Mouse (Mus musculus) midbrain, embryonic 15.5 days (tissue): ENCODE results near the gene Gli3. TPM values are rescaled to one million over a fixed set of nuclear protein-coding genes. Genes with fewer than 3 reads are reported as not detected.

ENCODE experiments used
- ATAC-seq: fragments of 200-750 bp; cut with Nextera tagmentation; replicated peaks from 2 replicates; pipeline ENCODE4 v1.8.0; 2017; ENCODE audit warnings: moderate TSS enrichment
- H3K27ac ChIP-seq: fragments of 300-500 bp; sonication (generic); 2 replicates; pipeline ENCODE4 v1.5.1; 2015; ENCODE audit warnings: mild to moderate bottlenecking, inconsistent platforms
- H3K27me3 ChIP-seq: fragments of 300-500 bp; sonication (generic); replicated peaks from 2 replicates; pipeline ENCODE4 v1.6.1; 2015; ENCODE audit warnings: inconsistent platforms
- H3K36me3 ChIP-seq: fragments of 300-500 bp; sonication (generic); replicated peaks from 2 replicates; pipeline ENCODE4 v1.6.1; 2015; ENCODE audit warnings: inconsistent platforms
- H3K4me1 ChIP-seq: fragments of 300-500 bp; sonication (generic); 2 replicates; pipeline ENCODE4 v1.6.1; 2015; ENCODE audit warnings: inconsistent platforms
- H3K4me2 ChIP-seq: fragments of 300-500 bp; sonication (generic); 2 replicates; pipeline ENCODE4 v1.6.1; 2015; ENCODE audit warnings: inconsistent platforms, mild to moderate bottlenecking, moderate library complexity
- H3K4me3 ChIP-seq: fragments of 300-500 bp; sonication (generic); 2 replicates; pipeline ENCODE4 v1.5.1; 2015; ENCODE audit warnings: mild to moderate bottlenecking, inconsistent platforms
- H3K9ac ChIP-seq: fragments of 300-500 bp; sonication (generic); 2 replicates; pipeline ENCODE4 v1.6.1; 2015; ENCODE audit warnings: mild to moderate bottlenecking, inconsistent platforms
- H3K9me3 ChIP-seq: fragments of 300-500 bp; sonication (generic); 2 replicates; pipeline ENCODE4 v1.6.1; 2016; ENCODE audit warnings: inconsistent platforms
- WGBS: fragments of 180-500 bp; shearing (Covaris S2); methylation state at CpG from one replicate; pipeline ENCODE4 v1.1.7; 2015; ENCODE audit warnings: mixed read lengths; 5-methylcytosine and 5-hydroxymethylcytosine counted together
- polyA plus RNA-seq: library from polyadenylated mRNA; unstranded; fragments of >200 nt; fragmentation: Nextera tagmentation; extraction: Ambion mirVana; gene quantifications from 2 replicates; pipeline ENCODE4 v1.2.1, GENCODE M21; 2015

The Gli3 gene
- polyA plus RNA-seq, 1 experiment from 2014 or later = 7.7 TPM

DNA sequence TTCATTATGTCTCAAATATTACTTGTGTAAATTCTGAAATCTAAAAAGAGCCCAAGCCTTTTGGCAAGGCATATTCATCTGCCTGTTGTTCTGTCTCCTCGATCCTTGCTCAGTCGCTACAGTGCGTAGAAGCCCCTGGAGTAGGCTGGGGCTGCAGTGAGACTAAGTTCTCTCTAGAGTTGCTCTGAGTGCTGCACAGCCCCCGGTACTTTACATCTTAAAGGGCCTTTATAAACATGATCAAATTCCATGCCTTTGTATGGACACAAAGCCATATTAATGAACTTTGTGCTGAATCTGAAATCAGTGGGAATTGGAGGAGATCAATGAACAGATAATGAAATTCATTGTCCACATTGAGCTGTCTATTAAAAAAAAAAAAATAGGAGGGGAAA is 251.3 kb downstream of the Gli3 start:
- H3K27me3 ChIP-seq = no peaks in the 10 kb centered on the region
- WGBS = 16% methylated on average over 4 of the region's 4 CpGs
- H3K4me1 ChIP-seq = peaks cover 5% of the 10 kb centered on the region; the same call in 1 of the 2 replicates
- H3K4me3 ChIP-seq = no peak overlapping the region
- H3K4me2 ChIP-seq = no peak overlapping the region
- H3K27ac ChIP-seq = no peak overlapping the region
- no peak overlapping the region for H3K9ac ChIP-seq
- ATAC-seq = peak; percentile 50; the same call in 1 of the 2 replicates
- no peaks in the 10 kb centered on the region for H3K9me3 ChIP-seq
- H3K36me3 ChIP-seq = no peaks in the 10 kb centered on the region

DNA sequence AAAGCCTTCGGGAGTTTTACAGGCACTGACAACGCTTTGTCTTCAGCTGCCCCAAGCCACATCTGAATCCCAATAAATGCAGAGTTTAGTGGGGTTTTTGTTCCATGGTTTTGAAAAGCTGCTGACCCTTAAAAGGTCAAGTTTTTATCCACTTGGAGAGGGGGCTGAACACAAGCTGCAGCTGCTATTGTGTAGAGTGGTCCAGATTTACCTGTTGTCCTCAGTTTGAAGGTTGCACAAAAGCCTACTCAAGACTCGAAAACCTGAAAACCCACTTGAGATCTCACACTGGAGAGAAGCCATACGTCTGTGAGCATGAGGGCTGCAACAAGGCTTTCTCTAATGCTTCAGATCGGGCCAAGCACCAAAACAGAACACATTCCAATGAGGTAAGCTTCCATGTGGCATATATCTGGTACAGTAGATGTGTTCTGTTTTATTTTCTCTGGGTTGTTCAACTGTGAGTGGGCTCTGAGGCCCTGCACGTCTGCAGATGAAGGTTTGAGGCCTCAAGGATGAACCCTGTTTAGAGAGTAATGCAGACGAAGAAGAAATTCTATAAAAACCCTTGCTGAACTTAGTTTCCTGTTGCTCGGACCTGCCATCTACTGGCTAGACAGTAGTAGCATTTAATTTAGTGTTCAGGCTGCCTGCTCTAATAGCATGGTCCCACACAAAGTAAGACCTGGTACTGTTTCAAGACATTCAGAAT is 251.8 kb downstream of the Gli3 start:
- no peak overlapping the region for H3K9ac ChIP-seq
- H3K9me3 ChIP-seq = no peaks in the 10 kb centered on the region
- H3K4me2 ChIP-seq = no peak overlapping the region
- H3K27ac ChIP-seq = no peak overlapping the region
- 12% methylated on average over 8 of the region's 8 CpGs for WGBS
- H3K4me3 ChIP-seq = no peak overlapping the region
- peaks cover 5% of the 10 kb centered on the region; the same call in 1 of the 2 replicates for H3K4me1 ChIP-seq
- no peaks in the 10 kb centered on the region for H3K36me3 ChIP-seq
- no peaks in the 10 kb centered on the region for H3K27me3 ChIP-seq
- ATAC-seq = peak; percentile 88

DNA sequence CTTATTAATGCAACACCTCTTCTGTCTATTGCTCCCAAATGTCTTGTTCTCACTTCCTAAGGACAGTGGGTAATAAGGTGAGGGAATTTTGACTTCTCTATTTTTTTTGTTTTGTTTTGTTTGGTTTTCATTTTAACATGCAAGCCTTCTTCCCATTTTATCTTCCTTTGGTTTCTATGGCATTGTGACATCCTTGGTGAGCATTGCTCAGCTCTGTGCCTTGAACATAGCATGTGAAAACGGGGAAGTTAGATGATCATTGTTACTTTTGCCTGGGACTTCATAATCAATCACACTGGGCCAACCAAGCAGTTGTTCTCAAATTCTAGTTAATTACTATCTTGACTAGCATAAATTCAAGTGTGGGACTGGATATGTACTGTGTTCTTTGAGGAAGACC is 258.4 kb downstream of the Gli3 start:
- no peak overlapping the region for H3K4me3 ChIP-seq
- no peak overlapping the region for H3K9ac ChIP-seq
- no peaks in the 10 kb centered on the region for H3K9me3 ChIP-seq
- no peaks in the 10 kb centered on the region for H3K36me3 ChIP-seq
- no peak overlapping the region for H3K4me2 ChIP-seq
- no peaks in the 10 kb centered on the region for H3K4me1 ChIP-seq
- no peak overlapping the region for H3K27ac ChIP-seq
- ATAC-seq = no peak
- WGBS = 98% methylated on average over 1 of the region's 1 CpGs
- H3K27me3 ChIP-seq = no peaks in the 10 kb centered on the region

DNA sequence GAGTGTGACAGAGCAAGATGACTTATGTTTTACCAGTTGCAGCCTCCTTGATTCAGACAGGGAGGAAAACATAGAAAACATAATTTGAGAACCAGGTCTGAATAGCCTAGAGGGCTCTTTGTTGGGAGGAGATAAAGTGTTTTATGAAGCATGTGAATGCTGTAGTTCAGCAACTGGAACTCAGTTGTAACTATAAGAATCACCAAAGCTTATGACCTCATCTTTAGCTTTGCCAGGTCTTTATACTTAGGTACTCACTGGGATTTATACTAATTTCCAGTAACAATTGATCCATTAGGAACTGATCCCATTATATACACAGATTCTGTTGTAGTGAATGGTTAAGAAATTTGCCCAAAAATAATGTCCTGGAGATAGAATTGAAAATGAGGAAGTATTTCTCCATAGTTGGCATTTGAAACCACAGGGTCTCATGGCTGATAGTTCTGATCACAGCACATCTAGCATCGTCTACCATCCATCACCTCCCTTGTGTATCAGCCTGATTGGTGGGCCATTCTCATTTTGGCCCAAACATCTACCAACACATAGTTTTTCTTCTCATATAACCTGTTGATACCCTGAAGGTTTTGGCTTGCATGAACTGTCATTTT is 259.8 kb downstream of the Gli3 start:
- Histone ChIP-seq H3K27me3 (no peaks in the 10 kb centered on the region), H3K4me3 (no peak overlapping the region), H3K9me3 (no peaks in the 10 kb centered on the region), H3K9ac (no peak overlapping the region), H3K27ac (no peak overlapping the region), H3K36me3 (no peaks in the 10 kb centered on the region), H3K4me2 (no peak overlapping the region), H3K4me1 (no peaks in the 10 kb centered on the region)
- WGBS = 91% methylated on average over 1 of the region's 1 CpGs
- no peak for ATAC-seq

DNA sequence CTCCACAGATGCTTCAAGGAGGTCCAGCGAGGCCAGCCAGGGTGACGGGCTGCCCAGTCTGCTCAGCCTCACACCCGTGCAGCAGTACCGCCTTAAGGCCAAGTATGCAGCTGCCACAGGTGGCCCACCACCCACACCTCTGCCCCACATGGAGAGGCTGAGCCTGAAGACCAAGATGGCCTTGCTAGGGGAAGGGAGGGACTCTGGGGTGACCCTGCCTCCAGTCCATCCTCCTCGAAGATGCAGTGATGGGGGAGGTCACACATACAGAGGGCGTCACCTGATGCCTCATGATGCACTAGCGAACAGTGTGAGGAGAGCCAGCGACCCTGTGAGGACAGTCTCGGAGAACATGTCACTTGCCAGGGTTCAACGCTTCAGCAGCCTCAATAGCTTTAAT is 261.7 kb downstream of the Gli3 start:
- ATAC-seq = peak; percentile 45; the same call in 1 of the 2 replicates
- no peak overlapping the region for H3K9ac ChIP-seq
- H3K4me1 ChIP-seq = no peaks in the 10 kb centered on the region
- H3K4me2 ChIP-seq = no peak overlapping the region
- H3K36me3 ChIP-seq = no peaks in the 10 kb centered on the region
- 96% methylated on average over 10 of the region's 10 CpGs for WGBS
- H3K27me3 ChIP-seq = no peaks in the 10 kb centered on the region
- no peak overlapping the region for H3K27ac ChIP-seq
- no peak overlapping the region for H3K4me3 ChIP-seq
- H3K9me3 ChIP-seq = no peaks in the 10 kb centered on the region

DNA sequence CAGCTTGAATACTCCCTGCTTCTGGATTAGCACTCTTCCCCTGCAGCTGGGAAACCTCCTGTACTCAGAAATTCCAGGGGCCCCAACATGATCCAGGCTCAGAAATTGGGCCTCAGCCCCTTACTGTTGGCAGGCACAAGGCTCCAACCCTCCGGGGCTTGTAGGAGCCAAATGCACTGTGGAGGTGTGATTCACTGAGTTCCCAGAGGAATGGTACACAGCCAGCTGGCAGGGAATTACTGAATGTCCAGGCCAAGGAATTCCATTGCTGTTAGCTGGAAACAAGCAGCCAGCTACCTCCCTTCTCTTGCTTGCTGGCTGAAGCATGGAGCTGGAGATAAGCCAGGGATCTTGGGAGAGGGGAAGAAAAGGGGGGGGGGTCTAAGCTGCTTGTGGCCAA is 278.7 kb downstream of the Gli3 start:
- 55% methylated on average over 1 of the region's 1 CpGs for WGBS
- peak; percentile 85 for ATAC-seq
- Histone ChIP-seq H3K27ac (0 out of 2 replicates have a peak overlapping the region, but pooled peaks have one; percentile 2), H3K4me3 (no peak overlapping the region), H3K9me3 (no peaks in the 10 kb centered on the region), H3K36me3 (no peaks in the 10 kb centered on the region), H3K27me3 (no peaks in the 10 kb centered on the region), H3K4me2 (no peak overlapping the region), H3K9ac (no peak overlapping the region), H3K4me1 (no peaks in the 10 kb centered on the region)

DNA sequence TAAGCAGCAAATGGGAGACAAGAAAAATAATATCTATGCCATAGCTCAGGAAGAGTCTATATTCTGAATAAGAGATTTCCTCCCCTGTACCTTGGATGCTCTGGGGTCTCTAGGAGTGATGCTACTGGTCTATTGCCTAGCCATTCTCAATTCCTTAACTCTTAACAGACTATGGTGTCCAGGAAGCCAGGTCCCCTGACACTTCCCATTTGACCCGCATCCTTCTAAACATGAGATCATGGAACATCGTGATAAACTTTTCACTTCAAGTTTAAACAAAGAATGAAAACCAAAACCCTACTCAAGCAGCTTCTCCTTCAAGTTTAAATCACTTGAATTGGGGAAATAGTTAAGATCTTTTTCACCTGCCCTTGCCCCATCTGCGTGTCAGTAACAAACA is 279.3 kb downstream of the Gli3 start:
- 93% methylated on average over 3 of the region's 3 CpGs for WGBS
- H3K4me3 ChIP-seq = no peak overlapping the region
- H3K36me3 ChIP-seq = no peaks in the 10 kb centered on the region
- ATAC-seq = no peak
- H3K4me2 ChIP-seq = no peak overlapping the region
- H3K4me1 ChIP-seq = no peaks in the 10 kb centered on the region
- no peaks in the 10 kb centered on the region for H3K9me3 ChIP-seq
- H3K27ac ChIP-seq = no peak overlapping the region
- H3K9ac ChIP-seq = no peak overlapping the region
- no peaks in the 10 kb centered on the region for H3K27me3 ChIP-seq

DNA sequence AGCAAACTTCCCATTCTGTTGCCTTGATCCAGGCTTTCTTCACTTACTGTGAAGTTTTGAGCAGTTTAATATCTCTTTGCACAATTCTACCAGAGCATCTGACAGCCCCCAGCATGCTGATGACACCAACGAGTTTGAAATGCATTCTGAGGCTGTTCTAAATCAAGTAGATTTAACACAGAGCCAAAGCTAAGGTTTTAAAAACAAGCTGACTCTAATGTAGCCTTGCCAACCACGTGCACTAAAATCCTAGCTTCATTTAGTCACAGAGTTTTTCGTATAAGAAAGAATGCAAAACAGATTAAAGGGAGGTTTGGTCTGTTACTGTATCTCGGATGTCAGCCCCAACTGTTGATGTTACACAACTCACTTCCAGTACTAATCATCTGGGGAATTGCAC is 279.7 kb downstream of the Gli3 start:
- H3K4me2 ChIP-seq = no peak overlapping the region
- H3K27ac ChIP-seq = no peak overlapping the region
- no peaks in the 10 kb centered on the region for H3K27me3 ChIP-seq
- H3K9ac ChIP-seq = no peak overlapping the region
- ATAC-seq = no peak
- H3K9me3 ChIP-seq = no peaks in the 10 kb centered on the region
- WGBS = 78% methylated on average over 4 of the region's 4 CpGs
- H3K4me3 ChIP-seq = no peak overlapping the region
- no peaks in the 10 kb centered on the region for H3K4me1 ChIP-seq
- no peaks in the 10 kb centered on the region for H3K36me3 ChIP-seq

DNA sequence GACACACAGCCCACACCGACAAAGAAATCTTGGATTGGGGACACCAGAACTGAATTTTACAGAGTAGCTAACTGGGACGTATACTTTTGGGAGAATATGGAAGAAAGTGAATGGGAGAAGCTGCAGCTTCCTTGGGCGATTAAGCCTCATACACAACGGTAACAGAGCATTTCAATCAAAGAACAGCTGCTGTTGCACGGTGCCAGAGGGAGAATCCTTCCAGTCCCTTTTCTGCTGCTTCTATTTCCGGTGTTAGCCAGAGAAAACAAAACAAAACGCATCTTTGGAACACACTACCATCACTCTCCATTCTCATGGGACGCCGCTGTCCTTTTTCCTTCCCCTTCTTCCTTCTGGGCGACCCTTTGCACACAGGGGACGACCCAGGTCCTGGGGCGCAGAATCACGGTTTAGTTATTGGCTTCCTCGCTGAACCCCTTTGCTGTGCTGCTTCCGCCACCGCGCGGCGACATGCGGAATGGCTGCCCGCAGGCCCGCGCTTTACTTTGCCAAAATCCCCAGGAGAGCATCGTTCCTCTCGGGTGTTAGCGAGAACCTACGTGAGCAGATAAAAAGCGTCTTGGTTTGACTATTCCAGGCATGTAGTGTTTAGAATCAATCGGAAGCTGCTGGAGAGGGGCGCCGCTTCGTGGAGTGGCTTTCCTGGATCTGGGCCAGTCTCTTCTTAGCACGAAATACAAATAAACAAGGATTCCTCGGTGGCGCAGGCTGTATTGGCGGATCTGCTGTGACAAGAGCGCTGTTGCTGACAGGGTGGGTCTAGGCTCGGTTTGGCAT is 296.0 kb downstream of the Gli3 start:
- H3K9ac ChIP-seq = peak overlapping the region; percentile 46
- H3K4me2 ChIP-seq = peak overlapping the region; percentile 55
- H3K36me3 ChIP-seq = no peaks in the 10 kb centered on the region
- H3K27me3 ChIP-seq = no peaks in the 10 kb centered on the region
- H3K9me3 ChIP-seq = no peaks in the 10 kb centered on the region
- ATAC-seq = peak; percentile 94
- WGBS = 3% methylated on average over 38 of the region's 38 CpGs
- peak overlapping the region; percentile 81 for H3K27ac ChIP-seq
- peaks cover 16% of the 10 kb centered on the region for H3K4me1 ChIP-seq
- H3K4me3 ChIP-seq = peak overlapping the region; percentile 40

DNA sequence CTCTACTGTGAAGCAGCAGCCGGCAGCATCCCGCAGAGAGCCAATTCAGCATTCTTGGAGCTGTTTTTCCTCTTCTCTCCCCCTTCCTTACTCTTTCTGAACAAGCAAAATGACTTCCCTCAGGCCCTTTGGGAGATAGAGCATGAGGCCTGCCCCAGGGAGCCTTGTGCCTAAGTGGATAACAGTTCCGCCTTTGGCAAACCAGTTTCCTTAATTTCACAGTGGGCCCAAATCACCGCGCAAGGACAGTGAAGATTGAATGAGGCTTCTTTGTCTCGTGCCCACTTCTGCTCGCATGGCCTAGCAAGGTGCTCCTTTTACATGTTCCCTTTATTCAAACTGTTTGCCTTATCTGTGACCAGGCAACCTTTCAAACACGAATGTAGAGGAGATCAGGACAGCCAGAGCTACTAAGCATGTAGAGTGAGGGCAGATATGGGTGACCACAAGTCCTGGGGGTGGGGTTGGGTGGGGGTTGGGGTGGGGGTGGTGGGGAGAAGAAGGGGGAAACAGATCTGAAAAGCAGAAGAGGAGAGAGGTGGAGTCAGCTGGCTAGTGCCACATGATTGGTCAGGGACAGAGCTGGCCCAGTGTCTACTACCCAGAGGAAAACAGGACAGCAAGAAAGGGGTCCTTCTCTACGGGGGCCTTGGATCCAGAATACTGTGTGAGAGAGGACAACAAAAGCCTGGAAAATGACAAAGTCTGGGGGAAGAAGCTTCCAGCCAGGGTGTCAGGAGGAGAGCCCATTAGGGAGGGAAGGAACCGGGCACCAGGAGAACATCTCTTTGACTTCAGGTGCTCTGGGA is 296.8 kb downstream of the Gli3 start:
- H3K9ac ChIP-seq = peak overlapping the region; percentile 46
- peaks cover 16% of the 10 kb centered on the region for H3K4me1 ChIP-seq
- peak overlapping the region; percentile 81 for H3K27ac ChIP-seq
- peak overlapping the region; percentile 55 for H3K4me2 ChIP-seq
- H3K27me3 ChIP-seq = no peaks in the 10 kb centered on the region
- no peaks in the 10 kb centered on the region for H3K9me3 ChIP-seq
- H3K36me3 ChIP-seq = no peaks in the 10 kb centered on the region
- 13% methylated on average over 10 of the region's 10 CpGs for WGBS
- peak overlapping the region; percentile 40 for H3K4me3 ChIP-seq
- ATAC-seq = peak; percentile 55

DNA sequence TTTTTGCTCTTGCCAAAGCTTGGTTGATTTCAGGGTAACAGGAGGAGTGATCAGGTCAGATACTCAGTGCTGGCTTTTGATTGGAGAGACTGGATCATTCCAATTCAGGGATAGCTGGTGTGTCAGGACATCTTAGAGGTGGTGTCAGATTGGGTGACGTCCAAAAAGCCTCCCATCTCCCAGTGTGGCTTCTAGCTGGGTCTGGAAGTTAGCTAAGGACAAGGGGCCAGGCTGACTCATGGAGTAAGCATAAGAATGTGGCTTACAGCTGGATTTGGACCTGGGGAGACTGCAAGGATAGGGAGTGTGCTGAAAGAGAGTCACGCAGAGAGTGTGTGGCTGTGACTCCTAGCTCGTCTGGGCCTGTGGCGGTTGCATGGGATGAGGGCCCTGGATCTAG is 299.3 kb downstream of the Gli3 start:
- H3K36me3 ChIP-seq = no peaks in the 10 kb centered on the region
- H3K27me3 ChIP-seq = no peaks in the 10 kb centered on the region
- no peak overlapping the region for H3K4me2 ChIP-seq
- H3K4me3 ChIP-seq = no peak overlapping the region
- H3K9ac ChIP-seq = no peak overlapping the region
- ATAC-seq = no peak
- WGBS = 89% methylated on average over 4 of the region's 4 CpGs
- H3K4me1 ChIP-seq = peaks cover 16% of the 10 kb centered on the region
- no peak overlapping the region for H3K27ac ChIP-seq
- H3K9me3 ChIP-seq = no peaks in the 10 kb centered on the region
